Comparison of ENCODE assay signal across 15 mouse cellular contexts in the genomic region with DNA sequence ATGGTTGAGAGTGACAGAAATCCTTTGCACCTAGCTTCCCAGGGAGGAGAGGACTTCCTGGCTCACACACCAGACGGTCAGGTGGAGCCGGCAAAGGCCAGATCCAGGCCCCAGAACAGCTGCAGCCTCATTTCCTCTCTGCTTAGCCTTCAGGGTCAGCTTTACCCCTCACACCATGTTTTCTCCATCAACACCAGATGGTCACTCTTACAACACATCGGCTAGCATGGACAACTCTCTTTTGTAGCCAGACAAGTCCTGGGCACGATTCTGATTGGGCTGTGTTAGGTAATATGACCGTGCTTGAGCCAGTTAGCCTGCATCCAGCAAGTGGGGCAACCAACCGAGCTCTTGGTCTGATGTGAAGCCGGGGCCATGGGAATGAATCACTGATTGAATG. TPM values are rescaled to one million over a fixed set of nuclear protein-coding genes. Genes with fewer than 3 reads are reported as not detected.
DNase-seq lines count a peak whose midpoint lies in the region; ATAC-seq lines count a peak whose summit lies in the region.
"Had no signal": no experiment of that assay in that cellular context is flagged by ENCODE, and none has a peak within 500 bp of the region (broad histone marks: within the 10 kb centered on the region; RNA-seq: fewer than 3 reads in every experiment).

No protein-coding gene starts in this region.

- no peak overlapping the region for H3K9ac ChIP-seq in limb, embryonic 12.5 days (replicated peaks)
- H3K9ac ChIP-seq: embryonic facial prominence, embryonic 13.5 days had no signal

- no peaks in the 10 kb centered on the region for H3K27me3 ChIP-seq in limb, embryonic 12.5 days
- no peaks in the 10 kb centered on the region for H3K27me3 ChIP-seq in midbrain, embryonic 10.5 days (ENCODE audit: low read depth, poor library complexity, severe bottlenecking)
- H3K27me3 ChIP-seq: embryonic facial prominence, embryonic 13.5 days had no signal

- peak; percentile 47 for DNase-seq in gastrocnemius, adult 18-20 months (ENCODE audit: low spot score)
- no peak for DNase-seq in gastrocnemius, postnatal 4 days (ENCODE audit: low spot score in 2 of 2)
- DNase-seq in embryo, embryonic 10.5 days (ENCODE audit: low spot score): peak; percentile 61
- peak; percentile 79 to 87 for DNase-seq in heart, adult 9 months (ENCODE audit: low spot score in 2 of 2)
- DNase-seq in left cerebral cortex, adult 11 months (ENCODE audit: low spot score): no peak
- DNase-seq in left cerebral cortex, postnatal 36 days (ENCODE audit: low spot score in 2 of 2): no peak
- no peak for DNase-seq in midbrain, embryonic 10.5 days (ENCODE audit: low spot score)
- DNase-seq: cerebellum, adult 2 months; kidney, adult 18-20 months; spleen, adult 18-20 months had no signal

- 17% methylated on average over 7 of the region's 7 CpGs for WGBS in limb, embryonic 12.5 days
- WGBS in midbrain, embryonic 10.5 days: 76% methylated on average over 7 of the region's 7 CpGs

- intact Hi-C loops in left cerebral cortex, postnatal 36 days (cut with DNase I): no loop called here

- H3K4me2 ChIP-seq in limb, embryonic 12.5 days: no peak overlapping the region
- H3K4me2 ChIP-seq: embryonic facial prominence, embryonic 13.5 days had no signal

- peak overlapping the region; percentile 18 for H3K27ac ChIP-seq in limb, embryonic 12.5 days
- H3K27ac ChIP-seq in midbrain, embryonic 10.5 days (replicated peaks): no peak overlapping the region
- H3K27ac ChIP-seq: embryonic facial prominence, embryonic 13.5 days; macrophage had no signal

- peaks cover 10% of the 10 kb centered on the region; the same call in 1 of the 2 replicates for H3K9me3 ChIP-seq in limb, embryonic 12.5 days
- peaks cover 11% of the 10 kb centered on the region for H3K9me3 ChIP-seq in midbrain, embryonic 10.5 days (replicated peaks)

- peaks cover 45% of the 10 kb centered on the region for H3K4me1 ChIP-seq in limb, embryonic 12.5 days (replicated peaks)
- peaks cover 34% of the 10 kb centered on the region for H3K4me1 ChIP-seq in midbrain, embryonic 10.5 days

- no peak overlapping the region for H3K4me3 ChIP-seq in limb, embryonic 12.5 days (replicated peaks)
- H3K4me3 ChIP-seq in midbrain, embryonic 10.5 days: no peak overlapping the region
- H3K4me3 ChIP-seq: embryonic facial prominence, embryonic 13.5 days had no signal

- ATAC-seq in limb, embryonic 12.5 days (ENCODE audit: insufficient number of reproducible peaks, insufficient read depth, low FRiP score, low TSS enrichment, low read depth): no peak

- H3K36me3 ChIP-seq in limb, embryonic 12.5 days: no peaks in the 10 kb centered on the region
- H3K36me3 ChIP-seq in midbrain, embryonic 10.5 days: no peaks in the 10 kb centered on the region
- H3K36me3 ChIP-seq: embryonic facial prominence, embryonic 13.5 days had no signal

RNA-seq across cellular contexts. Expression of a gene that starts 17.3 kb away (rescaled TPM):
- total RNA-seq in gastrocnemius, adult 18-20 months (2021): under 1 TPM; 0.25 to 0.40 TPM
- under 1 TPM; 0.47 to 0.57 TPM for total RNA-seq in gastrocnemius, postnatal 4 days (2021)
- not detected in 2 replicates for polyA plus RNA-seq in limb, embryonic 12.5 days (2016; fragmentation: Nextera tagmentation; extraction: Ambion mirVana)
- under 1 TPM; 0.27 to 0.30 TPM for total RNA-seq in left cerebral cortex, postnatal 36 days (2021)
- 0.05 TPM in 1 of 2 replicates, not detected in the other for polyA plus RNA-seq in midbrain, embryonic 10.5 days (2016; fragmentation: Nextera tagmentation; extraction: Ambion mirVana)
- total RNA-seq: layer of hippocampus, postnatal 10 days had no signal
- polyA plus RNA-seq: embryonic facial prominence, embryonic 13.5 days; hindbrain, embryonic 11.5 days; macrophage had no signal

Comparison
In these comparisons a context has a peak if more than half of its experiments do, and no peak if none do; other contexts are left out.
1. DNase-seq: peak in gastrocnemius, adult 18-20 months (single experiment), embryo, embryonic 10.5 days (single experiment) and heart, adult 9 months (2 of 2); none in gastrocnemius, postnatal 4 days (0 of 2), left cerebral cortex, adult 11 months (single experiment), left cerebral cortex, postnatal 36 days (0 of 2) and midbrain, embryonic 10.5 days (single experiment).